Mouse (Mus musculus): ENCODE data around the gene Sgta. TPM values are rescaled to one million over a fixed set of nuclear protein-coding genes. Genes with fewer than 3 reads are reported as not detected.

The Sgta gene
- total and polyA plus RNA-seq, 3 experiments, result 100 to 1,019 (median 152) TPM

DNA sequence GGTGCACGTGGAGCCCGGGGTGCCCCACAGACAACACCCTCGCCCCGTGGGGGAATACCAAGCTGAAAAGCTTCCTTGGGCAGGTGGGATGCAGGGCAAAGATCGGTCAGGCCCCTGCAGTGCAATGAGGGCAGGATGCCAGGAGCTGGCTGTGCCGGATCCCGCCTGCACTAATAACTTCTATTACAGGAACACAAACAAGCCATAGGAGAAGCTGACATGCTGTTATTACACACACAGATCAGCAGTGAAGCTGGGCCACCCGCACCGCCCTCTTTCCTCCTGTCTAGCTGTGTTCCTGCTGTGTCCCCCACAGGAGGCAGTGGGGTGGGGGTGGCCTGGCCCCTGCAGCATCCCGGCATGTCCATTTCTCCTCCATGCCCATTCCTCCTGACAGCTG is 30.9 kb downstream of the Sgta start:
- Histone ChIP-seq H3K27me3 (ENCODE audit: control insufficient read depth in 1 of 2, insufficient read depth in 2 of 2, low read length in 2 of 2) (no peaks in the 10 kb centered on the region), H3K27ac (ENCODE audit: control insufficient read depth, low read depth, low read length) (no peak overlapping the region), H3K9me3 (replicated peaks; ENCODE audit: insufficient read depth, low read length) (no peaks in the 10 kb centered on the region), H3K36me3 (ENCODE audit: control insufficient read depth in 1 of 2, insufficient read depth in 2 of 2, low read length in 2 of 2) (no peaks in the 10 kb centered on the region), H3K9ac (ENCODE audit: control insufficient read depth, low read depth, low read length, poor library complexity, severe bottlenecking) (no peak overlapping the region), H3K4me3 (ENCODE audit: control insufficient read depth in 1 of 2, insufficient read depth in 1 of 2, low read depth in 2 of 2, low read length in 2 of 2) (no peak overlapping the region), H3K4me1 (ENCODE audit: control insufficient read depth in 1 of 2, insufficient read depth in 2 of 2, low read length in 2 of 2) (no peaks in the 10 kb centered on the region), H3K79me2 (ENCODE audit: control insufficient read depth, insufficient read depth, low read length, poor library complexity) (no peaks in the 10 kb centered on the region)
- DNase-seq (ENCODE audit: low read depth, low spot score), result no peak
- TF ChIP-seq KAT2A (conservative IDR thresholded peaks at IDR 0.05; ENCODE audit: low read depth, low read length) (no peak), MXI1 (IDR thresholded peaks at IDR 0.05; ENCODE audit: low read depth, low read length) (no peak), CTCF (IDR thresholded peaks at IDR 0.05 in 2 of 3, conservative IDR thresholded peaks at IDR 0.05 in 1 of 3; ENCODE audit: control insufficient read depth in 1 of 3, insufficient read depth in 1 of 3, low read depth in 2 of 3, low read length in 3 of 3, poor library complexity in 1 of 3, severe bottlenecking in 1 of 3) (no peak), NRF1 (IDR thresholded peaks at IDR 0.05; ENCODE audit: insufficient read depth, low read depth, low read length, poor library complexity, severe bottlenecking) (no peak), POLR2A (IDR thresholded peaks at IDR 0.05; ENCODE audit: control insufficient read depth in 1 of 2, insufficient read depth in 1 of 2, low read depth in 1 of 2, low read length in 2 of 2, poor library complexity in 1 of 2) (no peak), ETS1 (IDR thresholded peaks at IDR 0.05; ENCODE audit: low read depth, low read length) (no peak), JUND (IDR thresholded peaks at IDR 0.05; ENCODE audit: low read depth, low read length) (no peak), HCFC1 (IDR thresholded peaks at IDR 0.05; ENCODE audit: low read depth, low read length) (no peak), CHD2 (IDR thresholded peaks at IDR 0.05; ENCODE audit: low read length) (no peak), ZMIZ1 (IDR thresholded peaks at IDR 0.05; ENCODE audit: low read depth, low read length) (no peak), NELFE (IDR thresholded peaks at IDR 0.05; ENCODE audit: low read depth, low read length) (no peak), EP300 (IDR thresholded peaks at IDR 0.05; ENCODE audit: low read depth in 1 of 2, low read length in 2 of 2) (no peak), MAZ (IDR thresholded peaks at IDR 0.05; ENCODE audit: low read depth, low read length) (no peak), E2F4 (IDR thresholded peaks at IDR 0.05; ENCODE audit: borderline replicate concordance, low read depth, low read length) (no peak), TCF12 (IDR thresholded peaks at IDR 0.05; ENCODE audit: low read depth, low read length) (no peak), MAFK (IDR thresholded peaks at IDR 0.05; ENCODE audit: borderline replicate concordance, low read depth, low read length) (no peak), MYC (IDR thresholded peaks at IDR 0.05; ENCODE audit: low read depth, low read length) (no peak), CHD1 (IDR thresholded peaks at IDR 0.05; ENCODE audit: low read depth, low read length) (no peak)

GRCm38 (mm10) chr10:81028219-81028618 is 31.8 kb downstream of the Sgta start:
- Histone ChIP-seq H3K4me1 (ENCODE audit: control insufficient read depth in 1 of 2, insufficient read depth in 2 of 2, low read length in 2 of 2) (no peaks in the 10 kb centered on the region), H3K9me3 (replicated peaks; ENCODE audit: insufficient read depth, low read length) (no peaks in the 10 kb centered on the region), H3K27me3 (ENCODE audit: control insufficient read depth in 1 of 2, insufficient read depth in 2 of 2, low read length in 2 of 2) (no peaks in the 10 kb centered on the region), H3K79me2 (ENCODE audit: control insufficient read depth, insufficient read depth, low read length, poor library complexity) (no peaks in the 10 kb centered on the region), H3K9ac (ENCODE audit: control insufficient read depth, low read depth, low read length, poor library complexity, severe bottlenecking) (no peak overlapping the region), H3K27ac (ENCODE audit: control insufficient read depth, low read depth, low read length) (no peak overlapping the region), H3K36me3 (ENCODE audit: control insufficient read depth in 1 of 2, insufficient read depth in 2 of 2, low read length in 2 of 2) (no peaks in the 10 kb centered on the region), H3K4me3 (ENCODE audit: control insufficient read depth in 1 of 2, insufficient read depth in 1 of 2, low read depth in 2 of 2, low read length in 2 of 2) (no peak overlapping the region)
- DNase-seq (ENCODE audit: low read depth, low spot score), result no peak
- TF ChIP-seq KAT2A (conservative IDR thresholded peaks at IDR 0.05; ENCODE audit: low read depth, low read length), result no peak
- TF ChIP-seq SMC3 (IDR thresholded peaks at IDR 0.05; ENCODE audit: low read depth, low read length), result no peak
- TF ChIP-seq CHD2 (IDR thresholded peaks at IDR 0.05; ENCODE audit: low read length), result no peak
- no peak for TF ChIP-seq MAX (IDR thresholded peaks at IDR 0.05; ENCODE audit: low read length)
- no peak for TF ChIP-seq EP300 (IDR thresholded peaks at IDR 0.05; ENCODE audit: low read depth in 1 of 2, low read length in 2 of 2)
- no peak for TF ChIP-seq RCOR1 (IDR thresholded peaks at IDR 0.05; ENCODE audit: low read depth, low read length)
- no peak for TF ChIP-seq TBP (IDR thresholded peaks at IDR 0.05; ENCODE audit: low read depth, low read length)
- no peak for TF ChIP-seq GABPA (IDR thresholded peaks at IDR 0.05; ENCODE audit: low read depth, low read length)

Measured in MEL (cell line).